Mouse (Mus musculus) embryonic facial prominence, embryonic 13.5 days (tissue): ENCODE data around the gene Defb18. TPM values are rescaled to one million over a fixed set of nuclear protein-coding genes. Genes with fewer than 3 reads are reported as not detected.
"Not testable (repeated sequence)": the region's sequence is repeated elsewhere in the genome, so short reads cannot be mapped to it uniquely, and the experiment has no call there.

ENCODE experiments used
- ATAC-seq: fragments of 200-750 bp; cut with Nextera tagmentation; 2 replicates; pipeline ENCODE4 v1.8.0; 2017; ENCODE audit warnings: low read depth; ENCODE audit not compliant: insufficient number of reproducible peaks, insufficient read depth, low FRiP score, low TSS enrichment
- H3K27ac ChIP-seq: fragments of 300-500 bp; sonication (generic); 2 replicates; pipeline ENCODE4 v1.5.1; 2015; ENCODE audit warnings: moderate library complexity, mild to moderate bottlenecking, inconsistent platforms
- H3K27me3 ChIP-seq: fragments of 300-500 bp; sonication (generic); 2 replicates; pipeline ENCODE4 v1.6.1; 2015; ENCODE audit warnings: mild to moderate bottlenecking, inconsistent platforms
- H3K36me3 ChIP-seq: fragments of 300-500 bp; sonication (generic); 2 replicates; pipeline ENCODE4 v1.6.1; 2015; ENCODE audit warnings: mild to moderate bottlenecking, inconsistent platforms
- H3K4me1 ChIP-seq: fragments of 300-500 bp; sonication (generic); 2 replicates; pipeline ENCODE4 v1.6.1; 2015; ENCODE audit warnings: inconsistent platforms
- H3K4me2 ChIP-seq: fragments of 300-500 bp; sonication (generic); 2 replicates; pipeline ENCODE4 v1.6.1; 2015; ENCODE audit warnings: moderate library complexity, mild to moderate bottlenecking, inconsistent platforms
- H3K4me3 ChIP-seq: fragments of 300-500 bp; sonication (generic); 2 replicates; pipeline ENCODE4 v1.5.1; 2015; ENCODE audit warnings: mild to moderate bottlenecking, inconsistent platforms
- H3K9ac ChIP-seq: fragments of 300-500 bp; sonication (generic); 2 replicates; pipeline ENCODE4 v1.6.1; 2015; ENCODE audit warnings: mild to moderate bottlenecking, inconsistent platforms
- H3K9me3 ChIP-seq: fragments of 300-500 bp; sonication (generic); 2 replicates; pipeline ENCODE4 v1.6.1; 2016; ENCODE audit warnings: inconsistent platforms
- WGBS: fragments of 180-500 bp; shearing (Covaris S2); methylation state at CpG from one replicate; pipeline ENCODE4 v1.1.7; 2015; ENCODE audit warnings: mixed read lengths; 5-methylcytosine and 5-hydroxymethylcytosine counted together
- polyA plus RNA-seq: library from polyadenylated mRNA; unstranded; fragments of >200 nt; fragmentation: Nextera tagmentation; extraction: Ambion mirVana; gene quantifications from 2 replicates; pipeline ENCODE4 v1.2.1, GENCODE M21; 2015

Defb18 gene
- polyA plus RNA-seq: not detected in 2 replicates

DNA sequence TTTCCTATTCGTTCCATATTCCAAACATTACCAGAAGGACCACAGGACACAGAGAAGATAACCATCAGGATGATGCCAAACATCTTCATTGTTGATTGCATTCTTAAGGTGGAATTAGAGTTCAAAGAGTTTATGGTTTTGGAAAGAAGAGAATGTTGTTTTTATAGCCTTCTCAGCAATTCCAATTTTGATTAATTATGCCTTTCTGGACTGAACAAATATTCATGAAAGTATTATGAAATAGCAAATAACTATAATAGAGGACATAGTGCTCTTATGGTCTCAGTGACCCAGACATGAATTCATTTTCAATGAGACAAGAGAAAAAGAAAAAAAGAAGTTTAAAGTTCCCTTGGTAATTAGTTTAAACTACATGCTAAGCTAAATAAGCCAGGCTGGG lies at the start of gene Defb18:
Defb18 (minus strand) TSS at position 101 of the 400 bp plus-strand sequence.
- Histone ChIP-seq H3K9ac (no peak within 1 kb of the TSS), H3K27me3 (no peaks in the 10 kb centered on the region), H3K36me3 (no peaks in the 10 kb centered on the region), H3K27ac (no peak within 1 kb of the TSS), H3K4me1 (no peaks in the 10 kb centered on the region), H3K4me3 (no peak within 1 kb of the TSS), H3K9me3 (no peaks in the 10 kb centered on the region), H3K4me2 (no peak within 1 kb of the TSS)
- 66% methylated on average over 1 of the region's 1 CpGs for WGBS
- no peak for ATAC-seq

GRCm38 (mm10) chr1:18271095-18271494 lies 33.9 kb upstream of the Defb18 start:
- no peaks in the 10 kb centered on the region for H3K4me1 ChIP-seq
- ATAC-seq: no peak
- H3K27me3 ChIP-seq: no peaks in the 10 kb centered on the region
- no peak overlapping the region for H3K4me3 ChIP-seq
- H3K4me2 ChIP-seq: no peak overlapping the region
- H3K9me3 ChIP-seq: no peaks in the 10 kb centered on the region
- no peak overlapping the region for H3K9ac ChIP-seq
- H3K27ac ChIP-seq: no peak overlapping the region
- no peaks in the 10 kb centered on the region for H3K36me3 ChIP-seq
- 87% methylated on average over 4 of the region's 4 CpGs for WGBS

DNA sequence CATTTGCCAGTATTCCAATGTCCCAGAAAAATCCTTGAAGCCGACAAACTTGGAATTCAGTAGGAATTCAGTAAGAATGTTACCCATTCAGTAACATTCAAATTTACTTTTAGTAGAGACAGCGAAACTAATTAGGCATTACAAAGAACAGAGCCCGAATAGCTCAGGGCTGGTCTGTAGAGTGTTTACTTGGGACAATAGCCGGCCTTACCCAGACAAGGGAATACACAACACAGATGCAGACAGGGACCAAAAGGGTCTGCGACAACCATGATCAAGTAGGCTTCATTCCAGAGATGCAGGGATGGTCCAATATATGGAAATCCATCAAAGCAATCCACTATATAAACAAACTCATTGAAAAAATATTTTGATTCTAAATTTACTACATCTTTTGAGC lies 31.6 kb upstream of the Defb18 start:
- no peak overlapping the region for H3K9ac ChIP-seq
- H3K4me1 ChIP-seq: no peaks in the 10 kb centered on the region
- H3K27me3 ChIP-seq: no peaks in the 10 kb centered on the region
- WGBS: 61% methylated on average over 5 of the region's 5 CpGs
- no peak overlapping the region for H3K27ac ChIP-seq
- H3K36me3 ChIP-seq: no peaks in the 10 kb centered on the region
- no peak overlapping the region for H3K4me3 ChIP-seq
- no peaks in the 10 kb centered on the region for H3K9me3 ChIP-seq
- no peak for ATAC-seq
- H3K4me2 ChIP-seq: no peak overlapping the region

DNA sequence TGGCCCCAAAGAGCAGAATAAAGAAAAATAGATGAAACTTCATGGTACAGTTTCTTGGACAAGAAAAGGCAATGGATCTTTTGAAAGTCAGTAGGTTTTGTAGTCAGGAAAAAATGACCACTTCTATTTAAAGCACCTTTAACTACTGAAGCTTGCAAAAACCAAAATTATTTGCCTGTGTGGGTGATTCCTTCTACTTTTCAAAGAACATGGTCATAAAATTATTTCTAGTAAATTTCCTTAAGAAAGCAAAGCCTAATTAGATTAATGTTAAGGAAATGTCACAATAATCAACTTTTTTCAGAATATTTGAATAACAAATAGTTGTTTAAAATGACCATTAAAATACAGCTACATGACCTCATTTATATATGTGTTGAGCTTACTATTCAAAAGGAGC lies 27.8 kb upstream of the Defb18 start, which contains the start of gene Defb41:
Defb41 (minus strand) TSS at position 101 of the 400 bp plus-strand sequence.
- Histone ChIP-seq H3K4me3 (no peak within 1 kb of the TSS), H3K4me2 (no peak within 1 kb of the TSS), H3K9ac (no peak within 1 kb of the TSS), H3K9me3 (no peaks in the 10 kb centered on the region), H3K36me3 (no peaks in the 10 kb centered on the region), H3K4me1 (no peaks in the 10 kb centered on the region), H3K27me3 (no peaks in the 10 kb centered on the region), H3K27ac (no peak within 1 kb of the TSS)
- ATAC-seq: no peak

DNA sequence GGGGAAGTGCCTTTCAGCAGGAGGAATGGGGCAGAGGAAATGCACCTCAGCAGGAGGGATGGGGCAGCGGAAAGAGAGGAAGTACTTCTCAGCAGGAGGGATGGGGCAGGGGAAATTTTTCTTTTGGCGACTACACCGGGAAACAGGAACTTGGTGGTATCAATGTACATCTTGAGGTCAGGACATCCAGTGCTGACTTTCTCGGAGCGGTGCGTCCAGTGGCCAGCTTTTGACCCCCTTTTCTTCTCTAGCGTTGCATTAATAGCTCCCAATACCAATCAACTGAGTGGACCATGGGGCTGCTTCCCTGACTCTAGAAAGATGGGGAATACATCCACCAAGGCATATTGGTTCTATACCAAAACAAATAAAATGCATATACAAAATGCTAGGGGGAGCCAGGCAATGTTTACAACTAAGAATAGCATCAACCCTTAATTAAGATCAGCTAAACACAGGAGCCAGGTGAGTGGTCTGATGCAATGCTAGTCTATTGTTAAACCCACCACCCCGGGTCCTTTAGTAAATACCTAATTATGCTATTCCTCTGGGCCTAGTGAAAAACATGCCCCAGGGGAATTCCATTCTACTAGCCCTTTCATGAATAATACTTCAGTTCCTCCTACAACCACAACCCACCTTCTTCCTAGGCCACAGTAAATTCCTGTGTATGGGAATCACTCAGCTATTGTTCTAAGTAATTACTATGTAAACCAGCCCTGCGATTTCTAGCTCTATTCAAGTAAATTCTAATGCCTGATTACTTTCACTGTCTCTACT lies 8.7 kb upstream of the Defb18 start:
- H3K9me3 ChIP-seq, H3K27ac ChIP-seq, H3K27me3 ChIP-seq, ATAC-seq, H3K4me1 ChIP-seq, H3K36me3 ChIP-seq, H3K4me2 ChIP-seq, H3K4me3 ChIP-seq, H3K9ac ChIP-seq: not testable (repeated sequence)
- 86% methylated on average over 9 of the region's 9 CpGs for WGBS

- Histone ChIP-seq H3K4me2 (no peak overlapping the region), H3K4me1 (no peaks in the 10 kb centered on the region), H3K36me3 (no peaks in the 10 kb centered on the region), H3K9me3 (no peaks in the 10 kb centered on the region), H3K27ac (no peak overlapping the region), H3K4me3 (no peak overlapping the region), H3K27me3 (no peaks in the 10 kb centered on the region), H3K9ac (no peak overlapping the region)
- WGBS: 26% methylated on average over 3 of the region's 3 CpGs
- no peak for ATAC-seq
Measured at GRCm38 (mm10) chr1:18223385-18223945, 13.8 kb downstream of the Defb18 start.

DNA sequence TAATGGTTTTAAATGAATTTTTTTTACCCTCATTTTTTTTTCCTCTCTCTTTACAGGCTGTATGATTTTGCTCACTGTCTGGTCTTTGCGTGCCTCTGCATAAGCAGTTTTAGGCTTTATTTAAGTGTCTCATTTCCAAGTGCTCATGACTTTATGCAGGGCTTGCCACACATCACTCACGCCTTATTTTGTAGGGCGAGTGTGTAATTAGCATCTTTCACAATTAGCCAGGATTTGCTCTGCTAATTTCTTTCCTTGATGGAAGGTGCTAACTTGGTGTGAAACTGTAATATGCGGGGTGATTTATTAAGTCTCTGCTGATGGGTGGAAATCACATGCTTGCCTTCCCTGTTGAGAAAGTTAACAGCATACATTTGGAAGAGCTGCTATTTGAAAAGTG lies 45.5 kb downstream of the Defb18 start:
- Histone ChIP-seq H3K4me2 (no peak overlapping the region), H3K27ac (no peak overlapping the region), H3K9me3 (no peaks in the 10 kb centered on the region), H3K36me3 (no peaks in the 10 kb centered on the region), H3K4me3 (no peak overlapping the region), H3K27me3 (no peaks in the 10 kb centered on the region), H3K4me1 (no peaks in the 10 kb centered on the region), H3K9ac (no peak overlapping the region)
- 50% methylated on average over 4 of the region's 4 CpGs for WGBS
- no peak for ATAC-seq

- Histone ChIP-seq H3K27me3 (no peaks in the 10 kb centered on the region), H3K36me3 (no peaks in the 10 kb centered on the region), H3K4me1 (no peaks in the 10 kb centered on the region), H3K4me2 (no peak overlapping the region), H3K9ac (no peak overlapping the region), H3K4me3 (no peak overlapping the region), H3K9me3 (no peaks in the 10 kb centered on the region), H3K27ac (no peak overlapping the region)
- 16% methylated on average over 1 of the region's 1 CpGs for WGBS
- no peak for ATAC-seq
Measured at GRCm38 (mm10) chr1:18190714-18191712, 46.2 kb downstream of the Defb18 start.

Other genes with a start within 250 kb of the Defb18 start
- gene Crisp4, start 91.5 kb downstream of the Defb18 start, polyA plus RNA-seq: not detected in 2 replicates
- gene Defb41, start 27.7 kb upstream of the Defb18 start, polyA plus RNA-seq: not detected in 2 replicates